Mouse (Mus musculus) lung, adult 2 months (tissue): ENCODE measurements around the gene Lamtor3. TPM values are rescaled to one million over a fixed set of nuclear protein-coding genes. Genes with fewer than 3 reads are reported as not detected.
"Not testable (repeated sequence)": the region's sequence is repeated elsewhere in the genome, so short reads cannot be mapped to it uniquely, and the experiment has no call there.

Experiments
- DNase-seq: peaks from one replicate; pipeline ENCODE4 v3.0.0; 2022
- H3K4me1 ChIP-seq: fragments of 200-500 bp; 2 replicates; pipeline ENCODE4 v1.6.1; 2011; ENCODE audit warnings: low read length; ENCODE audit not compliant: control insufficient read depth, insufficient read depth
- H3K4me3 ChIP-seq: fragments of 200-500 bp; replicated peaks from 2 replicates; pipeline ENCODE3; 2011; ENCODE audit warnings: low read depth, mild to moderate bottlenecking, control low read depth, low read length; ENCODE audit errors: extremely low read depth
- CTCF ChIP-seq: fragments of 200-500 bp; IDR thresholded peaks from 2 replicates; pipeline ENCODE4 v1.5.1; 2011; ENCODE audit warnings: mild to moderate bottlenecking, low read length, control low read depth; ENCODE audit not compliant: insufficient read depth
- POLR2A ChIP-seq: fragments of 200-500 bp; IDR thresholded peaks from 2 replicates; pipeline ENCODE4 v1.6.1; 2011; ENCODE audit warnings: low read depth, mild to moderate bottlenecking, control low read depth, low read length, borderline replicate concordance; ENCODE audit errors: extremely low read depth
- WGBS: fragments of 180-500 bp; shearing (Covaris S2); methylation state at CpG from one replicate; pipeline ENCODE4 v1.1.7; 2018; 5-methylcytosine and 5-hydroxymethylcytosine counted together
- polyA plus RNA-seq: library from polyadenylated mRNA; depleted of rRNA; stranded (reverse); fragments of >200 nt; gene quantifications from 2 replicates; pipeline ENCODE4 v1.2.3, GENCODE M21; 2012

Lamtor3 gene
- polyA plus RNA-seq, 1 experiment, result 31.7 TPM

DNA sequence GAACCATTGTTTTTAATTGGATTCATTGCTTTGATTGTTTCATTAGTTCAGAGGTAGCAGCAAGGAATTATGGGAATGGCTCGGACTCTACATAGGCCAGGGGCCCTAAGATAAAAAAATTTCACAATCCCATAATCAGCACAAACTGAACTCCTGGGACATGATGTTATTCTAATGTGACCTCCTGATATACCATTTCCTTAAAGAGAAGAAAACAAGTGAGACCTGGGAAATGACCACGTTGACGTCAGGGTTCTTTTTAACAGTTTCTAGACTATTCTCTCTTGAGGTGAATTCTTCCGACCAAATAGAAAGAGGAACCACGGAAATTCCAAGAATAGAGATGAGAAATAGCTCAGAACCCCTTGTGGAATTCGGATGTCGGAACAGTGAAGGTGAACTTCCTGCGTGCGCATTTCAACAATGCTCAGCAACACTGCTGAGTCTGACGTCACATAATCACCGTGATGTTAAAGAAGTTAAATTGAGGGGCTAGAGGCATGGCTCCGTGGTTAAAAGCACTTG is 23.9 kb downstream of the Lamtor3 start:
- WGBS, result 82% methylated on average over 12 of the region's 12 CpGs
- Histone ChIP-seq H3K4me1 (peaks cover 6% of the 10 kb centered on the region; the same call in 1 of the 2 replicates), H3K4me3 (no peak overlapping the region)
- TF ChIP-seq POLR2A (no peak), CTCF (no peak)
- DNase-seq, result no peak

DNA sequence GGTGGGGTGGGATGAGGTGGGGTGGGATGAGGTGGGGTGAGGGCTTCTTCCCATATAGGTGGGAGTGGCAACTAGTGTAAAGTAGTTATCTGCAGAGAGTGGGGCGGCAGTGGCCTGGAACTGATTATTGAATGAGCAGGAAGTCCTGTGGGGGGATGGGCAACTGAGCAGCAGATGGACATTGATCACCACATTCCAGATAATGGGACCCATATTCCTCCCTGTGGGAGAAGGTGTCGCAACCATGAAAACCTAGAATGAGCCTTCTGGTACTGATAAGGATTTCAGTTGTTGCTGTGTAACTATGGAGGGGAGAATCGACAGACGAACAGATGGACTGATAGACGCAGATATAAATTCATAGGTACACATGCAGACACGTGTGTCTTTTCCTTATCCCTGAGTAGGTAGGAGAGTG is 25.4 kb downstream of the Lamtor3 start:
- Histone ChIP-seq H3K4me1 (peaks cover 6% of the 10 kb centered on the region; the same call in 1 of the 2 replicates), H3K4me3 (no peak overlapping the region)
- no peak for TF ChIP-seq POLR2A
- no peak for TF ChIP-seq CTCF
- 86% methylated on average over 6 of the region's 6 CpGs for WGBS
- DNase-seq, result no peak

DNA sequence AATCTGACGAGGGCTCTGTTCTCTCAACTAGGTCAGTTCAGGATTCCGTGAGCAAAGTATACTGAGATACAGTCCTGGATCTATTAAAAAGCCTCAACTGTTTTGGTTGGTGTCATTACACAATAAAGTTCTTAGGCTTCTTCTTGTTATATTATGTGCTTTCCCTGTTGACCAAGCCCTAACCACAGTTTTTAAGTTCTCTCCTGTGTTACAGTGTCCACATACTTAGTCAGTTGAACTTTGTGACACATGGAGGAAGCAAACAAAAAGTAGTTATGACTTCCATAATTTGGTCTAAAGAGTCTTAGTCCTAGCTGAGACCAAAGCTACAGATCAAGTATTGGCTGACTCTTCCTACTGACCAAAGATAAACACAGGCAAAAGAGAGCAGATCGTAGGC is 28.5 kb downstream of the Lamtor3 start:
- no peak for DNase-seq
- 82% methylated on average over 3 of the region's 3 CpGs for WGBS
- Histone ChIP-seq H3K4me3 (no peak overlapping the region), H3K4me1 (no peaks in the 10 kb centered on the region)
- TF ChIP-seq CTCF, result no peak
- TF ChIP-seq POLR2A, result no peak

DNA sequence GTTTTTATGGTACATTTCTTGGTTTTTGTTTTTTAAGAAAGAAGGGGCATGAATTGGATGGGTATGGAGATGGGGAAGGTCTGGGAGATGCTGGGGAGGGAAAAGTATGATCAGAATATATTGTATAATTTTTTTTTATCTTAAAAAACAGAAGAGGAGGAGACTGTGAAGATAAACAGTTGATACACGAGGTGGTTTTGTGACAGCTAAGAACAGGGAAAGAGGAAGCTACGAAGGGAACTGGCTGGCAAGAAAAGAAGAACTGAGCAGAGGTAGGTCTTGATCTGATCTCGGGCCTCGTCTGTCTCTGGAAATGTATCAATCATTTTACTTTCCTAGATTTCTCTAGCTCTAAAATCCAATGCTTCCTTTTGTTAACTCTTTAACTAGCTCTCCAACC is 29.2 kb downstream of the Lamtor3 start:
- TF ChIP-seq POLR2A (no peak), CTCF (no peak)
- DNase-seq, result no peak
- 69% methylated on average over 4 of the region's 4 CpGs for WGBS
- Histone ChIP-seq H3K4me3 (no peak overlapping the region), H3K4me1 (no peaks in the 10 kb centered on the region)

DNA sequence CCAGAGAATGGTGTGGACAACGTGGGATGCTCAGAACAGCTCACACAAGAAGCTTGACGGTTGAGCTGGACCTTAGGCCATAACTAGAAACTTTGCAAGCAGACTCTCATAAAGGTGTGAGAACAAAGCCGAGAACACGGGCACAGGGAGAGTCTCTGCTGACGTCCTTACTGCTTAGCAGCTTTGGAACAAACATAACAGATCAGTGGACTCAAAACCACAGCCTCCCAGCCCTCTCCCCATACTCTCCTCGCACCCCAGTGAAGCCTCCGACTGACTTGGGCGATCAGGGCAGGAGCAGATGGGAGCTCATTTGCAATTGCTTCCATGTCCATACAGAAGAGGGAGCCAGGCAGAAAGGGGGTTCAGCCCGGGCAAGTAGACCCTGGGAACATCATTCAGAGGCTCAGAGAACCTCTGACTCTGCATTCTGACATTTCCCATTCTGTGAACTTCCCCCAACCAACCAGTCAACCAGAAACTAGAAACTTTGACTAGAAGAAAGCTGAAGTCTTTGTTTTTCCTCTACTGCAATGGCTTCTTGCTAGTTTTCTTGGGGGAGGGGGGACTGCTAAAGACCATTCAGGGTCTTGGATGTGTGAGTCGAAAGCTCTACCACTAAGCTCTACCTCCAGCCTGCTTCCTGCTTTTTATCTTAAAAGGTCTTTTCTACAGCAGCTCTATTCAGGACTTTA is 32.0 kb downstream of the Lamtor3 start:
- no peak for DNase-seq
- 80% methylated on average over 10 of the region's 10 CpGs for WGBS
- no peak overlapping the region for H3K4me3 ChIP-seq
- peaks cover 4% of the 10 kb centered on the region; the same call in 1 of the 2 replicates for H3K4me1 ChIP-seq
- TF ChIP-seq CTCF (no peak), POLR2A (no peak)

DNA sequence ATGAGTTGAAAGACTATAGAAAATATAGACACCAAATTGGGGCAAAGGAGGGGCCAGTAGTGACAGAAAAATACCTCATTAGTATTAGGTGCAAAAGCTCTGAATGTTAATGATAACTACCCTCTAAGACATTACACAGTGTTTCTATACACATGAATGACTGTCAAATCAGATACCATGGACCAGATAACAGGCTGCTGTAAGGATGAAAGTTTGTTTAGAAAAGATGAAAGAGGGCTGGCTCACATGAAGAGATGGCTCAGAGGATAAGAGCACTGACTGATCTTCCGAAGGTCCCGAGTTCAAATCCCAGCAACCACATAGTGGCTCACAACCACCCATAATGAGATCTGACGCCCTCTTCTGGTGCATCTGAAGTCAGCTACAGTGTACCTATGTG is 33.0 kb downstream of the Lamtor3 start:
- 82% methylated on average over 3 of the region's 3 CpGs for WGBS
- H3K4me3 ChIP-seq, DNase-seq, H3K4me1 ChIP-seq: not testable (repeated sequence)

DNA sequence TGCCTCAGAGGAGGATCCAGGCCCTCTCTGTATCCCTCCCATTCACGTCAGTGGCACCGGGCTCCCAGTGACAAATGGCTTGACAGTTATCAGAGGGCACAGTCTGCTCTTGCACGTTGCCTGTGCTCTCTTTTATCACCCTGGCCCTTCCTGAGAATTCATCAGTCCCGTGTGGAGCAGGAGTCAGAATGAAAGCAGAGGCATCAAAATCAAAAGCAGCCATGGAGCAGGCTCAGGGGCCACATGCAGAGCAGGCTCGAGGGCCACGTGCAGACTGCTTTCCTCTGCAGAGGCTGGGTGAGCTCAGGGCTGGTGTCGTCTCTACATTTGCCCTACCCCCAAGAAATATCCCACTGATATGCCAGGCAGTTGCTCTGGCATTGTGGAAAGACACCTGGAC is 33.5 kb downstream of the Lamtor3 start:
- Histone ChIP-seq H3K4me1 (peaks cover 8% of the 10 kb centered on the region; the same call in 1 of the 2 replicates), H3K4me3 (no peak overlapping the region)
- 41% methylated on average over 7 of the region's 7 CpGs for WGBS
- DNase-seq, result no peak
- TF ChIP-seq CTCF, result no peak
- TF ChIP-seq POLR2A, result no peak

DNA sequence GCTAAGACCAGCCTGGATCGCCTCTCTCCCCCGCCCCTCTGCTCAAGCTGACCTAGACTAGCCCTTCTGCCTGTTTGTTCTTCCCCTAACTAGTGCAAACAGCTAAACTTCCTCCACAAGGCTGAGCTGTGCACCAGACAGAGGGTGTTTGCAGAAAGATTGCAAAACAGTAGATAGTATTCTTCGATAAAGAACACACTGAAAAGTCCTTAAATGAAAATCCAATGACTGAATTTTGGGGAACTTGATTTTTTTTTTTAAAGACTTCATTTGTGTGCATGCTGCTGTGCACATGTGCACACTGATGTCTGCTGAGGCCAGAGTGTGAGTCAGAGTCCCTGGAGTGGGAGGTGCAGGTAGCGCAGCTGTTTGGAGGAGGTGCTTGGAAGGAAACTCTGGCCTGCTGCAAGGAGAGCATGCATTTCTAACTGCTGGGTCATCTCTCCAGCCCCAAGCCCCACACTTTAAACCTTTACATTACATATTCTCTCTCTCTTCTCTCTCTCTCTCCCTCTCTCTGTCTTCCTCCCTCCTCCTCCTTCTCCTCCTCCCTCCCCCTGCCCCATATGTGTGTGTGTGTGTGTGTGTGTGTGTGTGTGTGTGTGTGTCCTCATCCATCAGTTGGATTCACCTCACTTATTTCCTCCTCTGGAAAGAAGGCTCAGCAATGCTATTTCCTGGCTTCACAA is 34.1 kb downstream of the Lamtor3 start:
- Histone ChIP-seq H3K4me3 (no peak overlapping the region), H3K4me1 (peaks cover 8% of the 10 kb centered on the region; the same call in 1 of the 2 replicates)
- TF ChIP-seq CTCF (no peak), POLR2A (no peak)
- DNase-seq, result no peak
- WGBS, result 44% methylated on average over 4 of the region's 4 CpGs

DNA sequence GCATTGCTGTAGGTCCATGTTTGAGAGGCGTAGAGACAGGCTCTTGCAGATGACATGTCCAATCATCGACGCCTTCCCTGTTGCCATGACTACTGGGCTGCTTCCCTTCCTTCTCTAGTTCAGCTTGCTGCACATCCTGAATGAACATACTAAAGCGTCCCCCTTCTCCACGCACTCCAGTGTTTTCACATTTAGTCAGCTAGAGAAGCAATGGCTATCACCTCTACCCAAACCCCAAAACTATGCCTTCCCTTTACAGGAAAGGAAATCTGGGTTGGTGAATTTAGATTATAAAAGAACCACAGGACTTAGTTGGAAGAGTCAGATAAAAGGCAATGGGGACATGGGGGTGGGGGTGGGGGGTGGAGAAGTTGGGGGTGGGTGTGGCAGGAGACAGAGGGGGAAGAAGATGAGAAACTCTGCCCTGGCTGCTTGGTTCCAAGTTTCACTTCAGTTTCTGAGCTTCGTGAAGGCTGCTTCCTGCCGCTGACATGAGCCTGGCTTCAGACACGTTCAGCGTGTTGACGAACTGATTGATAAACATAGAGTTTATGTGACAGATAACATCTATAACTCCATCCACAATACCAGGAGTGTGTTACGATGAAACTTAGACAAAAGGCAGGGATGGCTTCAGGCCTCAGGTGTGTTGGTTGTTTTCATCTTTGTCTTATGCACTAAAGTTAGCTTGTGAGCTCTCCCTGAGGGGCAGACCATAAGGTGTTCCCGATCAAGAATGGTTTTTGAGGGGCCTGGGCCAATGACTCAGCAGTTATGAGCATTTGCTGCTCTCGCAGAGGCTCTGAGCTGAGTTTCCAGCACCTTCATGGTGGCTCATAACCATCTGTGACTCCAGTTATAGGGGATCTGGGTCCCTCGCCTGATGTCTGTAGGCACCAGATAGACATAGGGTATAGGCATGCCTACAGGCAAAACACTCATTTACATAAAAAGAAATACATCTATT is 34.9 kb downstream of the Lamtor3 start:
- 33% methylated on average over 14 of the region's 14 CpGs for WGBS
- TF ChIP-seq POLR2A (no peak), CTCF (no peak)
- H3K4me3 ChIP-seq, result no peak overlapping the region
- DNase-seq, result no peak
- H3K4me1 ChIP-seq, result peaks cover 8% of the 10 kb centered on the region; the same call in 1 of the 2 replicates
